Comparison of ENCODE assay signal across 20 mouse cellular contexts in the genomic region with DNA sequence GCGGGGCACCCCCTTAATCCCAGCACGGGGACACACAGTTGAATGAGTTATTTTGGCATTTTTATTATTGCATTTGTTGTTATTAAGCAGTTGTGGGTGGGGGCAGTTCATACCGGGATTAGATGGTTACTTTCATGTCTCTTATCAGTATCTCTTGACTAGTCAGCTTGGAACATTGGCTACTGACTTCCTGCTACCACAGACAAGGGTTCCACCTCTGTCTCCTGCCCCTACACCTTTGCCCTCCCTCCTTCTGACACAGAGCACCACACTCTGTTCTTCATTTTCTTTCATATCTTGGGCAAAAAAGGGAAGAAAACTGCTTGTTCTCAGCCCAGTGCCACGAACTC.
"Had no signal": no experiment of that assay in that cellular context is flagged by ENCODE, and none has a peak within 500 bp of the region (broad histone marks: within the 10 kb centered on the region; RNA-seq: fewer than 3 reads in every experiment).

No protein-coding gene starts in this region.

- H3K4me1 ChIP-seq: heart, embryonic 13.5 days; heart, embryonic 15.5 days; hindbrain, embryonic 15.5 days; limb, embryonic 13.5 days; limb, embryonic 15.5 days; liver, embryonic 12.5 days had no signal

- H3K27me3 ChIP-seq: heart, embryonic 13.5 days; heart, embryonic 15.5 days; hindbrain, embryonic 13.5 days; hindbrain, embryonic 15.5 days; limb, embryonic 13.5 days; limb, embryonic 15.5 days; liver, embryonic 12.5 days had no signal

- ATAC-seq: intestine, embryonic 16.5 days; liver, embryonic 12.5 days had no signal

- DNase-seq: gastrocnemius, adult 2 months; gastrocnemius, postnatal 10 days; gastrocnemius, postnatal 25 days; heart, adult 18-20 months; heart, postnatal 14 days; heart, postnatal 36 days; kidney, adult 11 months; kidney, adult 8-10 months; lung, adult 18-20 months had no signal

- H3K4me2 ChIP-seq: heart, embryonic 11.5 days; heart, embryonic 13.5 days; heart, embryonic 15.5 days; limb, embryonic 13.5 days; limb, embryonic 15.5 days; liver, embryonic 12.5 days had no signal

- H3K27ac ChIP-seq: gastrocnemius, adult 2 months; heart, embryonic 13.5 days; heart, embryonic 15.5 days; hindbrain, postnatal 0 days; limb, embryonic 13.5 days; limb, embryonic 15.5 days; liver, embryonic 12.5 days; liver, embryonic 14.5 days had no signal

- H3K9ac ChIP-seq: heart, embryonic 13.5 days; heart, embryonic 15.5 days; hindbrain, embryonic 13.5 days; hindbrain, embryonic 15.5 days; limb, embryonic 13.5 days; limb, embryonic 15.5 days; liver, embryonic 12.5 days; liver, embryonic 14.5 days had no signal

- H3K9me3 ChIP-seq: heart, embryonic 15.5 days; hindbrain, embryonic 13.5 days; hindbrain, embryonic 15.5 days had no signal

- H3K4me3 ChIP-seq: gastrocnemius, adult 2 months; heart, embryonic 13.5 days; heart, embryonic 15.5 days; hindbrain, embryonic 13.5 days; limb, embryonic 13.5 days; limb, embryonic 15.5 days; liver, embryonic 12.5 days had no signal

- H3K36me3 ChIP-seq: heart, embryonic 13.5 days; heart, embryonic 15.5 days; hindbrain, embryonic 13.5 days; hindbrain, embryonic 15.5 days; limb, embryonic 13.5 days; limb, embryonic 15.5 days; liver, embryonic 12.5 days had no signal
